Mouse (Mus musculus) midbrain, postnatal 0 days (tissue): Measurements from ENCODE around the gene Rnf157. TPM values are rescaled to one million over a fixed set of nuclear protein-coding genes. Genes with fewer than 3 reads are reported as not detected.

ENCODE experiments used
- ATAC-seq: fragments of 200-750 bp; cut with Nextera tagmentation; 2 replicates; pipeline ENCODE4 v1.8.0; 2017; ENCODE audit warnings: moderate number of reproducible peaks, mild to moderate bottlenecking, moderate TSS enrichment, moderate library complexity; ENCODE audit not compliant: low FRiP score
- DNase-seq: peaks from one replicate; pipeline ENCODE4 v3.0.0-alpha.2; 2015; ENCODE audit warnings: low spot score
- H3K27ac ChIP-seq: fragments of 300-500 bp; sonication (generic); 2 replicates; pipeline ENCODE4 v1.5.1; 2014; ENCODE audit warnings: low read depth, mild to moderate bottlenecking, low read length, mixed read lengths
- H3K27me3 ChIP-seq: fragments of 300-500 bp; sonication (generic); 2 replicates; pipeline ENCODE4 v1.6.1; 2014; ENCODE audit warnings: low read length, control low read depth, mixed read lengths; ENCODE audit not compliant: insufficient read depth
- H3K36me3 ChIP-seq: fragments of 300-500 bp; sonication (generic); 2 replicates; pipeline ENCODE4 v1.6.1; 2014; ENCODE audit warnings: low read length, control low read depth, mixed read lengths; ENCODE audit not compliant: insufficient read depth
- H3K4me1 ChIP-seq: fragments of 300-500 bp; sonication (generic); 2 replicates; pipeline ENCODE4 v1.6.1; 2014; ENCODE audit warnings: mild to moderate bottlenecking, control low read depth, antibody characterized with exemption, low read length, mixed read lengths; ENCODE audit not compliant: insufficient read depth
- H3K4me2 ChIP-seq: fragments of 300-500 bp; sonication (generic); 2 replicates; pipeline ENCODE4 v1.6.1; 2014; ENCODE audit warnings: low read depth, mild to moderate bottlenecking, low read length, mixed read lengths; ENCODE audit not compliant: poor library complexity, severe bottlenecking
- H3K4me3 ChIP-seq: fragments of 300-500 bp; sonication (generic); 2 replicates; pipeline ENCODE4 v1.5.1; 2014; ENCODE audit warnings: low read depth, mild to moderate bottlenecking, low read length, moderate library complexity
- H3K9ac ChIP-seq: fragments of 300-500 bp; sonication (generic); replicated peaks from 2 replicates; pipeline ENCODE4 v1.6.1; 2014; ENCODE audit warnings: mild to moderate bottlenecking, low read length, moderate library complexity, mixed read lengths; ENCODE audit not compliant: poor library complexity, severe bottlenecking
- H3K9me3 ChIP-seq: fragments of 300-500 bp; sonication (generic); 2 replicates; pipeline ENCODE4 v1.6.1; 2016; ENCODE audit warnings: low read length, control low read depth
- CTCF ChIP-seq: IDR thresholded peaks from 2 replicates; pipeline ENCODE4 v1.5.1; 2016; ENCODE audit warnings: antibody characterized with exemption, mild to moderate bottlenecking
- WGBS: fragments of 180-500 bp; shearing (Covaris S2); extraction: QIAGEN DNeasy Blood & Tissue Kit; methylation state at CpG from one replicate; pipeline ENCODE4 v1.1.7; 2014; 5-methylcytosine and 5-hydroxymethylcytosine counted together
- polyA plus RNA-seq: library from polyadenylated mRNA; unstranded; fragments of >200 nt; fragmentation: Nextera tagmentation; extraction: Ambion mirVana; gene quantifications from 2 replicates; pipeline ENCODE4 v1.2.1, GENCODE M21; 2015
- total RNA-seq: library from RNA; depleted of rRNA; stranded (reverse); fragments of >200 nt; gene quantifications from 2 replicates; pipeline ENCODE4 v1.2.3, GENCODE M21; 2014

Gene Rnf157
- total and polyA plus RNA-seq, 2 experiments from 2014 or later = 57.0 to 138 TPM

DNA sequence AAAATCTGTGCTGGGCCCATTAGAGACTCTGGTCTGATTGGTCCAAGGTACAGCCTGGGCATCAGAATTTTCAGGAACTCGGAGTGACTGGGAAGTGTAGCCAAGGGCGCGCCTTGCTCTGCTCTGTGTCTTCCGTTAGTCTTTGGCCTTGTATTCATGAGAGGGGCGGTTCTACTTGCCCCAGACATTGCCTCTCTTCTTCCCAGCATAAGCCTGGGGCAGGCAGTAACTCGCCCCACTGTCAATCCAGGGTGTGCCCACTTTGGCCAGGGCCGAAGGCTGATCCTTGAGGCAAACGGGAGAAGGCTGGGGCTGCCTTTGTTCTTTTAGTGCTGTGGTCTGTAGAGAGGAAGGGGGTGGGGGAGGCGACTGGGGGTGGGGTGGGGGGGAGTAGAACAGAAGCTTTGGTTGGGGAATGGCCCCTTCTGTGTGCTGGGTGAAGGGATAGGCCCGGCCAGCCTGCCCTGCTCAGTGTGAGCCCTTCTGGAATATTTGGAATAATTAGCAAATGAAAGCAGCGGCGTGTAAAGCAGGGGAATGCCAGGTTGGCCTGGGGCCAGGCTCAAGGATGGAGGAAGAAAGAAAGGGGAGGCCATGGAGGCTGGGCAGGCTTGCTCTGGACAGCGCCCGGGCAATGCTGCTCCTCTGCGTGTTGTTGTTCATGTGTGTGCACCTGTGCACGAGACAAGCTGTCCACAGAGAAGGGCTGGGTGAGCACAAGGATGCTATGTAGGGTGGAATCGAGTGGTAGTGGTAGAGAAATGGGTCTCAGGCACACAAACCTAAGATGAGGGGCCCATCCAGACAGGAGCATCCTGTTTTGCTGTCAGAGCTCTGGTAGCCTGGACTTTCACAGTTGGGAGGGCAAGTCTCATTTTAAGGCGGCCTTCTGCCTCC, 83.3 kb downstream of the Rnf157 start:
- no peak for TF ChIP-seq CTCF
- DNase-seq (peak; percentile 77), ATAC-seq (peak; percentile 41)
- H3K4me1 ChIP-seq = 0 out of 2 replicates have a peak, but pooled peaks cover 4% of the 10 kb centered on the region
- H3K4me3 ChIP-seq = no peak overlapping the region
- H3K27ac ChIP-seq = peak overlapping the region; percentile 59
- no peaks in the 10 kb centered on the region for H3K36me3 ChIP-seq
- H3K4me2 ChIP-seq = no peak overlapping the region
- 35% methylated on average over 18 of the region's 18 CpGs for WGBS
- H3K9me3 ChIP-seq = no peaks in the 10 kb centered on the region
- peaks cover 10% of the 10 kb centered on the region for H3K27me3 ChIP-seq
- H3K9ac ChIP-seq = no peak overlapping the region

DNA sequence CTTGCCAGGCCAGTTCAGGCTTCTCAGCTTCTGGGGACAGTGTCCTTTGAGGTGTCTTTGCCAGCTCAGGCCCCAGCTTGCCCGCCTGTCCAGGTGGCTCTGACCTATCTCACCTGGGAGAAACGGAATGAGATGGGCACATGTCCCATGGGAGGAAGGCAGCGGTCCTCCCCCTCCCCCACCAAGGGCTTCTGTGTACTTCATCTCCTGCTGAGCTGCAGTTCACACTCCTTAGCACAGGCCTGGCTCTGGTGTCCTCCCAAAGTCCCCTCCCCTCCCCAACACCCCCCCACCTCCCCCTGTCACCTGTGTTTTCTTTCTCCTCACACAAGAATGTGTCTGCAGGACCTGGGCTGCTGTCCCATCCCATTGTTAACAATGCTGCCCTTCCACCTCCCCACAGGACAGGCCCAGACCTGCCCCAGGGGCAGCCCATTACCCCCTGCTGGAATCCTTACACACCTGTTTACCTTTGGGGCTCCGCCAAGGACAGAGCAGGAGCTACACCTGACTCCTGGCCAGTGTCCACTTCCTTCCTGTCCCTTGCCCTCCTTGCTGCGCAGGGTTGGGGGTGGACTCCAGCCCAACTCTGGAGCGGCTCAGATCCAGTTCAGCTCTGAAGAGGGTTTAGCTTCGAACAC, 85.7 kb downstream of the Rnf157 start:
- H3K9ac ChIP-seq = no peak overlapping the region
- WGBS = 75% methylated on average over 7 of the region's 7 CpGs
- H3K36me3 ChIP-seq = no peaks in the 10 kb centered on the region
- no peak overlapping the region for H3K27ac ChIP-seq
- no peak overlapping the region for H3K4me3 ChIP-seq
- no peak overlapping the region for H3K4me2 ChIP-seq
- no peaks in the 10 kb centered on the region for H3K27me3 ChIP-seq
- H3K4me1 ChIP-seq = no peaks in the 10 kb centered on the region
- TF ChIP-seq CTCF = no peak
- DNase-seq (no peak), ATAC-seq (no peak)
- no peaks in the 10 kb centered on the region for H3K9me3 ChIP-seq

DNA sequence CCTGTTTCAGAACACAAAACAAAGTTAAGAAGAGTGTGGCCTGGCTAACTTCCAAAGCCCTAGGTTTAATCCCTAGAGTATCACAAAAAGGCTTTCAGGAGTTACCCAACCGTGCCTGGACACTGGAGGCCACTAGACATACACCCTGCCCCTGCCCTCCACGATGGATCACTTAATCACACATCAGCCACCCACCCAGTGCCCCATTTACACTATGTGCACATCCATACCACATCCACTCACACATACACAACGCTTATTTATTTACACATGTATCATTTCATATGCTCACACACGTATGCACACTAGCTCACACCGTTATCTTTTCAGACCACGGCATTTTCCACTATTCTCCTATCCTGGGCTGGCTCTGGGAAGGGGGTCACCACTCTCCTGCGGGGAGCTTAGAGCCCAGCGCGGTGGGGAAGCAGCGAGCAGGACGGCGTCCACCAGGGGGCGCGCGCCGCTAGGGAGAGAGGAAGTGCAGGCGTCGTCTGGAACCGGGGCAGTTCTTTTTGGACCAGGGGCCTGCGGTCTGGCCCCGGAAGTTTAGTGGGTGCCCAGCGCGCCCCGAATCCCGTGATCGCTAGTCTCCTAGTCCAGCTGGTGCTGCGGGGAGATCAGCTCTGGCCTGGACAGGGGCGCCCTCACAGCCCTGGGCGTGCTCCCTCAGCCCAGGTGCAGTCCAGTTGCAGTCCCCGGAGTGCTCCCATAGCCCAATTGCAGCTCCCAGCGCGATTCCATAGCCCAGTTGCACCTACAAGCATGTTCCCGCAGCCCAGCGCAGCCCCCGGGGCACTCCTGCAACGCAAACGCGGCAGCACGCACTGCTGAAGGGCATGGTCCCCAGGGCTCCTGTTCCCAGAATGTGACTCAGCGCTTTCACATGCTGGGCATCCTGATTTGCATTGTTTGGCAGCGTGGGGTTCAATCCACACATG, 93.8 kb downstream of the Rnf157 start:
- Histone ChIP-seq H3K9me3 (no peaks in the 10 kb centered on the region), H3K4me1 (no peaks in the 10 kb centered on the region), H3K4me2 (peak overlapping the region; percentile 68), H3K4me3 (peak overlapping the region; percentile 29), H3K9ac (no peak overlapping the region; the same call in 1 of the 2 replicates), H3K27me3 (no peaks in the 10 kb centered on the region), H3K36me3 (no peaks in the 10 kb centered on the region), H3K27ac (no peak overlapping the region)
- WGBS = 1% methylated on average over 40 of the region's 41 CpGs
- peak; percentile 96 for TF ChIP-seq CTCF
- peak; percentile 72 for ATAC-seq
- peak; percentile 71 for DNase-seq

DNA sequence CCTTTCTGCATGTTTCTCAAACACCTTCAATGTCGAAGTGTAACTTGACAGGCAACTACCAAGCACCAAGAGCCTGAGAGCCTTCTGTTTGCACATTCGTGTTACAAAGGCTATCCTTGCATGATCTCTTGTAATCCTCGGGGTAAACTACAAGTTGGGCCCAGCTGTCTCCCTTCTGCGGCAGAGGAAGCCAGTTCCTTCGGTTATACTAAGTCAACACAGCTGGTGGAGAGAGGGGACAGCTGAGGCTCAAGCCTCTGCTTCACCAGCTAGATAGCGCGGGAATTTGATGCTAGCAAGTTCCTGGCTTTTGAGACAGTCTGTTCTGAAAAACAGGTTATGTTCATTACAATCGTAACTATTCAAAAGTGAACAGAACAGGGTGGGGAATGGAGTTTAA, 100.5 kb downstream of the Rnf157 start:
- no peak overlapping the region for H3K4me3 ChIP-seq
- no peaks in the 10 kb centered on the region for H3K9me3 ChIP-seq
- no peak overlapping the region for H3K4me2 ChIP-seq
- H3K9ac ChIP-seq = no peak overlapping the region
- H3K27ac ChIP-seq = no peak overlapping the region
- ATAC-seq (no peak), DNase-seq (no peak)
- H3K36me3 ChIP-seq = no peaks in the 10 kb centered on the region
- H3K27me3 ChIP-seq = no peaks in the 10 kb centered on the region
- WGBS = 60% methylated on average over 8 of the region's 8 CpGs
- TF ChIP-seq CTCF = no peak
- H3K4me1 ChIP-seq = no peaks in the 10 kb centered on the region

DNA sequence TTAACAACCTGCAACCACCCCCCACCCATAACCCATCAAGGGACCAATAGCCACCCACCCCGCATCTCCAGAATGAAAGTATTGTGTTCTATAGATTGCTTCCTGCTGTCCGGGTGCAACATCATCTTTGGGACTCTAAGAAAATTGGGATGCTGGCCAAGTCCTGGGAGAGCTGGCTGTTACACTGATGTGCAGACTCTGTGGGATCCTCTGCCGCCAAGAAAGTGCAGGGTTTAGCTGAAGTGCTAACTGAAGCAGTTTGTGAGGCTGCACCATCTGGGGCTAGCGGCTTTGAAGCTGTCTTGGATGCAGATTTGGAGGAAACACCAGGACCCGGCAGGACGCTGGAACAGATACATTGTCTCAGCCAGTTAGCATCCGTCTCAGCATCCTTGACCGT, 101.7 kb downstream of the Rnf157 start:
- no peak overlapping the region for H3K4me2 ChIP-seq
- no peak for TF ChIP-seq CTCF
- no peaks in the 10 kb centered on the region for H3K9me3 ChIP-seq
- no peaks in the 10 kb centered on the region for H3K36me3 ChIP-seq
- H3K4me1 ChIP-seq = no peaks in the 10 kb centered on the region
- ATAC-seq = no peak
- WGBS = 48% methylated on average over 8 of the region's 8 CpGs
- no peak overlapping the region for H3K4me3 ChIP-seq
- H3K9ac ChIP-seq = no peak overlapping the region
- DNase-seq = peak; percentile 68
- H3K27ac ChIP-seq = no peak overlapping the region
- no peaks in the 10 kb centered on the region for H3K27me3 ChIP-seq
